Mouse (Mus musculus): ENCODE results near the gene Xirp1. TPM values are rescaled to one million over a fixed set of nuclear protein-coding genes. Genes with fewer than 3 reads are reported as not detected.
"Not testable (repeated sequence)": the region's sequence is repeated elsewhere in the genome, so short reads cannot be mapped to it uniquely, and the experiment has no call there.

The Xirp1 gene
- total RNA-seq, 2 experiments from 2014 or later = not detected

DNA sequence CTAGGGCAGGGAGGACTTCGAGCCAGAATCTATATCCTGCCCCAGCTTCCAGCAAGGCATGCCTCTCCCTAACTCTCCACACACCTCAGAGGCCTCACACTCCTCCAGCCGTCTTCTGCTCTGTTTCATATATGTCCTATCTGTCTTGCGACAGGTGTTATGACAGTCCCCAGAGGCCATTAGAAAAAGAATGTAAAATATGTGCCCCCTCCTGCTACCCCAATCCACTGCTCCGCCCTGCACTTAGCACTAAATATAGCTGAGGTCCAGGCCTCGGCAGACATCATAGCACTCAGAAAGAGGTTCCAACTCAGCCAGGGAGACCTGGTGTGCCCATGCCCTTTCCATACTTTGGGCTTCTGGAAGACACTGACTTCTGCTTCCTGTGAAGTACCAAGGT lies 2.2 kb downstream of the Xirp1 start:
- no peak for ATAC-seq (replicated peaks; ENCODE audit: poor library complexity, severe bottlenecking)

DNA sequence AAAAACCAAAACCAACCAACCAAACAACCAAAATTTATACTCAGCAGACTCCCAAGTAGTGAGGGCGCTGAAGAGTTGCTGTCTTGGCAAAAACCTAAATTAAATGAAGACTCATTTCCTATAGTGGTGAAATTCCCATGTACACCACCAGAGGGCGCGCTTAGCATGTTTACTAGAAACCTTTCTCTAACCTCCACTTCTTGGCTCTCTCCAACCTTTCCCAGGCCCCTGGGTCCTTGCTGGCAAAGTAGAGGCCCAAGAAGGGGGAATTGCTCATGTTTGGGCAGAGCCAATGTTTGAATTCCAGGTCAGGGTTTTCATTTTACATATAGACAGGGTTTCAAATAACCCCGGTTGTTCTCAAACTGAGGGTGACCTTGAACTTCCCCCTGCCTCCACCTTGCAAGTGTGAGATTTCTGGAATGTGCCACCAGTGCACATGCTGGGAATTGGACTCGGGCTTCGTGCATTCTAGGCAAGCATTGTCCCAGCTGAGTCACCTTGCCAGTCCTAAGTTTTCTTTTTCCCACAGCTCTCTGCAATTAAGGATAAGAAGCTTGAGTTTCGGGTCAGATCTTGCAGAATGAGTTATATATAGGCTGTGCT lies 3.0 kb downstream of the Xirp1 start:
- ATAC-seq (replicated peaks; ENCODE audit: poor library complexity, severe bottlenecking) = peak; percentile 36

DNA sequence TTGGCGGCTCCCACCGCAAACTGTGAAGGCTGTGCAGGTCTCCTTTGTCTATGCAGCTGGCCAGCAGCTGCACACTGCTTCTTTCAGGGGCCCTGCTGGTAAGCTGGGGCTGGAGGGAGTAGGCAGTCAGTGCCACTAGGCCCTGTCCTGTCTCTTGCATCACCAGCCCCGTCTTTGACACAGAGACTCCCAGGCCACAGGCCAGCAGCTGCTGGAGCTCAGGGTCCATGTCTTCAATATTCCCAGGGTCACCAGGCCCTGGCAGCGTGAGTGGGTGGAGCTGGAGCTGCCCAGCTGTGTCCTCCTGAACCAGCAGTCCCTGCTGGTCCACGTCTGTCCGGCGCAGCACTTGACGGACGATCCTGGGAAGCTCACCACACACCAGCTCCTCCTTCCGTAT lies 6.4 kb downstream of the Xirp1 start:
- ATAC-seq (replicated peaks; ENCODE audit: poor library complexity, severe bottlenecking) = peak; percentile 28; the same call in 1 of the 2 replicates

DNA sequence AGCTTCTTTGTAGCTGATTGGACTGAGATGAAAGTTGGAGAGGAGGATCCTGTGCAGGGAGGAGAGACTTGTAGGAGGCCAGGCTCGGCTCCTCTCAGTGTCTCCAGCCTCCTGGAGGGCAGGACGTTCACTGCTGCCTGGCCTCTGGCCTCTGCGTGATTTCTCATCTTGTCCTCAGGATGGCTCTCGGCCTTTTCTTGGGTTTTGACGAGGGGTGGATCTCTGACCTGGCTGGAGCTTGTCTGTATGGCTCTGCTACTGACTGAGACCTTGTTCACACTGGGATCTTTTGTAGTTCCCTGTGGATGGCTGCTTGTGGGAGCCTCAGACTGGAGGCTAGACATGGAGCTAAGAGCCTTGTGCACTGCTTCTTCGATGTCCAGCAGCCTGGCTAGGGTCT lies 8.6 kb downstream of the Xirp1 start:
- no peak for ATAC-seq (replicated peaks; ENCODE audit: poor library complexity, severe bottlenecking)

DNA sequence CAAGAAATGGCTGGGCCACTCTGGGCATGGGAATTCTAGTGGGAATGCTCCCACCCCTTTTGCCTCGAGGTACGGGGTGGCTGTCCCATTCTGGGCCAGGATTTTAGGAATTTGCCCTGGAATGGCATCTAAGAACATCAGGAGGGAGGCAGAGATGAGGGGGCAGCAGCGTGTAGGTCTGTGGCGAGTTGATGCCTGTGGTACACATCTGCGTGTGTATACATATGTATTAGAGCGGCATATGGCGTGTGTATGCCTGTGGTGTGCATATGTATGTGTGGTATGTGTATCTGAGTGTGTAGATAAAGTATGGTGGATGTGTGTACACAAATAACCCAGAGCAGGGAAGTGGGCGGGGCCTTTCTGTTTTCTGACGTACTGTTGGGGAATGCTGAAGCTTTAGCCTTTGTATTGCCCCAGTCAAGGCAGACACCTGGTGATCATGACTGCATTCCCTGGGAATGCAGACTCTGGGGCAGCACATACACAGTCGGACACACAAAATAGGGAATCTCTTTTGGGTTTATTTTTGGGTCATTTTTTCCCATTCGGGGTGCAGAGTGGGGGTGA lies 10.1 kb downstream of the Xirp1 start:
- no peak for ATAC-seq (replicated peaks; ENCODE audit: poor library complexity, severe bottlenecking)

DNA sequence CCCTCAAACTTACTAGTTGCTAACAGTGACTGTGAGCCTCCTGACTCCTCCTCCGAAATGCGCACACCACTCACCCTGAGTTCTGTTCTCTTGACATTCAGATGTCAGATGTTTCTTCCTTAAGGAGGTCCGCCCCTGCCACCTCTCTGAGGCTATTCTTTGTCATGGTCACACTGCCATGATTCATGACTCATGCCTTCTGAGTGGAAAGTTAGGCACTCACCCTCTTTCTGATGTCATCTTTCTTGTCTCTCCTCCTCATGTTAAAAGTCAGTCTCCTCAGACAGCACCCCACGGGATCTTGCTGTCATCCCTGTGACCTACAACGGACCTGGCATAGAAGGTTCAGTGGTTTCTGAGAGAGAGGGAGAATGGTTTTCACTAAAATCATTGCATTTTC lies 10.6 kb downstream of the Xirp1 start:
- no peak for ATAC-seq (replicated peaks; ENCODE audit: poor library complexity, severe bottlenecking)

DNA sequence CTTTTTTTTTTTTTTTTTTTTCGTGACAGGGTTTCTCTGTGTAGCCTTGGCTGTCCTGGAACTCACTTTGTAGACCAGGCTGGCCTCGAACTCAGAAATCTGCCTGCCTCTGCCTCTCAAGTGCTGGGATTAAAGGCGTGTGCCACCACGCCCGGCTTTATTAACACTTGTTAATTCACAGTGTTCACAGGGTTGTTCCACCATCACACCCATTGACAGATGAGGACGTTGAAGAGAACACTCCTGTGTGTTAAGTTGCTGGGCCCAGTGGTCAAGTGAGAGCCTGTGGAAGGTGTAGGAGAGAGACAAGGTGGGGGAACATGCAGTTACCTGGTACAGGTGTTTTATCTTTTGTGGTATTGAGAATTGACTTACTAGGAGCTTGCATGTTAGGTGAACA lies 11.2 kb downstream of the Xirp1 start:
- not testable (repeated sequence) for ATAC-seq (replicated peaks; ENCODE audit: poor library complexity, severe bottlenecking)

DNA sequence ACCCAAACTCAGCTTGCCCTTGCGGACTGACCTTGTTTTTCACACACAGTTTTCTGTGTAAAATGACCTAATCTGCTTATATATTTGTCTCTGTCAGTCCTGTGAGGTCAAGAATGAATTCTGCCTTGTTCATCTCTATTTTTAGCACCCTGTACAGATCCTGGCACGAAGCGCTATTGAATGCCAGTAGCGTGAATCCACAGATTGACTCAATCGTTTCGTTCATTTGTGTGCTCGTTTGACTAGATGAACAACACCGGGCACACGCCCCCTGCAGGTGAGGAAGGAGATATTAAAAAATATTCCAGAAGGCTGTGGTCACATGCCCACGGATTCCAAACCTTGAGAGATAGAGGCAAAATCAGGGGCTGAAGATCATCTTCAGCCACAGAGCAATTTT lies 11.9 kb downstream of the Xirp1 start:
- peak; percentile 54 for ATAC-seq (replicated peaks; ENCODE audit: poor library complexity, severe bottlenecking)

DNA sequence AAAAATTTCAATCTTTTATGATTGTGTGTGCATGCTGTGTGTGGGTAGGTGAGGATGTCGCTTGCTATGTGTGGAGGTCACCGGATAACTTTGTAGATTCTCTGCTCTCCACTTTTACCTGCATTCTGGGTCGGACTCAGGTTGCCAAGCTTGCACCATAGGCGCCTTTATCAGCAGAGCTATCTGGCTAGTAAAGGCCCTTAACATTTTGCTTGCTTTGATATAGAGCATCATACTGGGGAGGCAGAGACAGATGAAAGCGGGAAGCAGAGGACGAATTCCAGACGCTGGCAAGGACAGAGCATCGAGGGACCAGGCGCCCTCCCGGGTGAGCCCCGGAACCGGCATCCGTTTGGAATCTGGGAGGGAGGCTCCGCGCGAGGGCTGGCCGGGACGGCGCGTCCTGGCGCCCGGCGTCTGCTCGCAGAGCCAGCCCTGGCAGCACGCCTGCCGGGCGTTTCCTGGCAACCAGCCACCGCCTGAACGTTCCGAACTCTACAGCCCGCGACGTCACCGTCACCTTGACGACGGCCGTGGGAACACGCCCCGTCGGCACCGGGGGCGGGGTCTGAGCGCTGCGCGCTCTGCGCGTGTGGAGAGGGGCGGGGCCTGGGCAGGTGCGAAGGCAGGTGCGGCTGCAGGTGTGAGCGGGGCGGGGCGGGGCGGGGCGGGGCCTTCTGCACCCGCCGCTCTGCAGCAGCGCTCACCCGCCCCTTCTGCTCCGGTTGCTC lies 12.5 kb downstream of the Xirp1 start:
- peak; percentile 88 for ATAC-seq (replicated peaks; ENCODE audit: poor library complexity, severe bottlenecking)

DNA sequence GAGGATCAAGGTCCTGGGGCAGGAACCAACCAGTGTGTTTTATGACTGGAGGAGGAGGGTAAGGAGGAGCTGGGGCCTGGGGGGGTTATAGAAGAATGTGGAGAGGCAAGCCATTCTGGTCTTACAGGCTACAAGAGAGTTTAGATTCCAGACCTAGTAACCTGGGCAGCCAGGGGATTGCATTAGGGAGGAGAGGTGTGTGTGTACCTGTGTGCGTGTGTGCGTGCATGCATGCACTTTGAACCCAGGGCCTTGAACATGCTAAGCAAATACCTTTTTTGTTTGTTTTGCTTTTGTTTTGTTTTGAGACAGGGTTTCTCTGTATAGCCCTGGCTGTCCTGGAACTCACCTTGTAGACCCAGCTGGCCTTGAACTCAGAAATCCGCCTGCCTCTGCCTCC lies 13.5 kb downstream of the Xirp1 start:
- ATAC-seq (replicated peaks; ENCODE audit: poor library complexity, severe bottlenecking) = no peak

DNA sequence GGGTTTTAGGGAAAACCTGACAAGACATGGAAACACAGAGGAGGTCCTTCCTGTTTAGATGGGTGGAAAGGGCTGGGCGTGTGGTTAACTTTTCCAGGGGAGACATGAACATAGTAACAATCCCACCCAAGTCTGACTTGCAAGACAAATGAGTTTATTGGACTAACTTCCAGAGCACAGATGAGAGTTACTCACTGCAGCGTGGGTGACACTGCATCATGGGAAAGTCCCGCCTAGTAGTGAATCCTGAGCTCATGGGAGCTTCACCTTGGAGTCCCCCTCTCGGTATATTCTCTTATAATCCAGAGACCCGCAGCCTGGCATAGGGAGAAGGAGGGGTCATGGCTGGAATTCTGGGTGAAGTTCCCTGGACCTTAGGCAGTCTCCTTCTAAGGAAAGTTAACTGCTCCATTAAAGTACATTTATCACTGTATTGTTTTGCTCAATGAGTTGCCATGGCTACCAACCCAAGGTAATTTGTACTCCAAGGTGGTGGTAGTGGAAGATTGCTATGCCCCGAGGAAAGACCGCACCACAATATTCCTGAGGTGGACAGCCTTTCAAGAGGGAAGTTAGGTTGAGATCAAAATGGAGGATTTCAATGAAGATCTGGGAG lies 14.1 kb downstream of the Xirp1 start:
- no peak for ATAC-seq (replicated peaks; ENCODE audit: poor library complexity, severe bottlenecking)

DNA sequence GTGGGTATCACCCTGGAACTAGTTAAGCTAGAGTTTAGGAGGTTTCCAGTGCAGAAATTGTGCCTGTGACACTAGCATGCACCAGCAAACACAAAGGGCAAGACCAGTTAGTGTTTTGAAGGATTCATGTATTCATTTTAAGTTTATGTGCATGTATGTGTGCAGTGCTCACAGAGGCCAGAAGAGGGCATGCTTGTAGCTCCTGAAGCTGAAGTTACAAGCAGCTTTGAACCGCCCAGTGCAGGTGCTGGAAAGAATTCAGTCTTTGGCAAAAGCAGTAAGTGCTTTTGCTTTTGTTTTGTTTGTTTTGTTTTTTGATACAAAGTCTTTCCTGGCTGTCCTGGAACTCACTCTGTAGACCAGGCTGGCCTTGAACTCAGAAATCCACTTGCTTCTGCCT lies 15.6 kb downstream of the Xirp1 start:
- no peak for ATAC-seq (replicated peaks; ENCODE audit: poor library complexity, severe bottlenecking)

DNA sequence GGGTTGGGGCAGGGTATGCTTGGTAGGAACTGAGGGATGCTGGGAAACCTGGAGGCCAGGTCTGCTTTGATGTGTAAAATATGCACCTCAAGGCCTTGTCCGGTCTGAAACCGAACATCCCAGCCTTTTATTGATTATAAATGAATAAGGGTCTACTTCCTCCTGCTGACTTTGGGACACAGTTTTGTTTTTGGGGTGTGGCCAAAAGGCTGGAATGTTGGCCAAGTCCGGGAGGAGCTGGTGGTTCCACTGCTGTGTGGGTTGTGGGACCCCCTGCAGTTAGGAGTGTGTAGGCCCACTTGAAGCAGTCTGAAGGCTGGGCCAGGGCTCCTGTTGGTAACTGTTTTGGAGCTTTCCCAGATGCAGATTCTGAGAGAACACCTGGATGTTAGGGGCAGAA lies 17.5 kb downstream of the Xirp1 start:
- ATAC-seq (replicated peaks; ENCODE audit: poor library complexity, severe bottlenecking) = no peak

DNA sequence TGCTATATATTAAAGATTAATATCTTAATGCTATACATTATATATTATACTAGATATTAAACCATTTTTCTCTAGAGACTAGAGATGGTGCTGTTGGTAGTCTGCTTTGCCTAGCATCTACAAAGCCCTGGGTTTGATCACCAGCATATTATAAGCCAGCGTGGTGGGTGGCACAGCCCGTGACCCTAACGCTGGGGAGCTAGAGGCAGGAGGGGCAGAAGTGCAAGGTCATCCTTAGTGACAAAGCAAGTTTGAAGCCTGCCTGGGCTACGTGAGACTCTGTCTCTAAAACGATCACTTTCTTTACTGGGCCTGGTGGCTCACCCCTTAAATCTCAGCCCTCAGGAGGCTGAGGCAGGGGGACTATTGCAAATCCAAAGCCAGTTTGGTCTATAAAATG lies 20.5 kb downstream of the Xirp1 start:
- ATAC-seq (replicated peaks; ENCODE audit: poor library complexity, severe bottlenecking) = no peak

DNA sequence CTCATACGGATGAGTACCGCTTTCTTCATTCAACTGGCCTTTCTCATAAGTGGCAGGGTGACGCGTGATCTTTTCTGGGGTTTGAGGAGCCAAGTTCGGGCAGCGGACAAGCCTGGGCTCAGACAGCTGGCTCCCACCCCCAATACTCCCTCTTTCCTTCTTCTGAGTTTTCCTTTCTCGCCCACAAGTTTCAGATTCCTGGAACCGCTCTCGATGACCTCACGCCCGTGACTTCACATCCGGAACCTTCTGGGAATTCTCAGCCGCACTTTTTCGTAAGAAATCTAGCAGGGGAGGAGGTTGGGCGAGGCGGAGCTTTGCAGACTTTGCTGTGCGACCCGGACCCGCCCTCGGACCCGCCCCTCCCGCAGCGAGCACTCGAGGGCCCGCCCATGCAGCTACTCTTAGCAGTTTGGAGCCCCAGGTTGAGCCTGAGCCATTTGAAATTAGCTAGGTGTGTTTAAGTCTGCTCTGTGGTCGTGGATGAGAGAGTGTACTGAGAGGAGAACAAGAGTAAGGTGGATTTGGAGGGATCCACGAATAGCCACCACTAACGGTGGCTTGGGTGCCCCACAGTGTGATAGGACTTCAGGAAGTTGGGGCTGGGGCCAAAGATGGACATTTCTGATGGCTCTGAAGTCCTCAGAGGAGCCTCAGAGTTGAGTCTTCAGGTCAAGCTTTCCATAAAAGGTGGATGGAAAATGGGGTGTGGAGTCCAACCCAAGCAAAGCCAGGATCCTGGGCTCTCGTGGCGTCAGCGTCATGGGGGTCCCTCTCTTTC lies 21.3 kb downstream of the Xirp1 start:
- peak; percentile 88 for ATAC-seq (replicated peaks; ENCODE audit: poor library complexity, severe bottlenecking)

DNA sequence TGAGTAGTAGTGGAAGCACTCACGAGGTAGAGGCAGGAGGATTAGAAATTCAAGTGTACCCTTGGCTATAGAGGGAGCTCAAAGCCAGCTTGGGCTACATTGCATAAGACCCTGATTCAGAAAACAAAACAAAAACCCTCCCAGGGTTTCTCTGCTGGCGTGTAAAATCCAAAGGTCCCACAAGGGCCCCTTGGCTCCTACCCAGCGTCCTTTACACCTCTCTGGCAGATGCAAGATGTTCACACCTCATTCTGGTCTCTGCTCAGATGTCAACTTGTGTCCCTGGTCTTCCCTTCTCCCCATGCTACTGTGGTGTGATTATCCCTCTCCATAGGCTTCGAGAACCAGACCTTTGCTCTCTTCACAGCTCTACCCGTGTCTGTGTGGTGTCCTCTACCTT lies 22.6 kb downstream of the Xirp1 start:
- ATAC-seq (replicated peaks; ENCODE audit: poor library complexity, severe bottlenecking) = no peak

DNA sequence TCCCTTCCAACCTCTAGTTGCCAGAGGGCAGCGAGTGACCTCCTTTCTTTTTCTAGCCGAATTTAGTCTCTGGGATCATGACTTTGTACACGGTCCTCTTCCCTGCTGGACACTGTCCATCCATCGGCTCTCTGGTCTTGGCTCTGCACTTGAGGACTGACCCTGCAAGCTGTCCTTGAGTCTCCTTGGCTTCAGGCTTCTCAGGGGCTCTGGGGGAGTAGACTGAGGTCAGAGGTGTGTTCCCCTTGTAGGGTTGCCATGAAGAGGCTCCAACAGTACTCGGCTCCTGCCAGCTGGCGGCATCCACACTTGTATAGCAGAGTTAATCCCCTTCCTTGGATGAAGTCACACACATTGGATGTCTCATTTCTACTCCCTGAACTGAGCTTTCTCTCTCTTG lies 23.8 kb downstream of the Xirp1 start:
- no peak for ATAC-seq (replicated peaks; ENCODE audit: poor library complexity, severe bottlenecking)

DNA sequence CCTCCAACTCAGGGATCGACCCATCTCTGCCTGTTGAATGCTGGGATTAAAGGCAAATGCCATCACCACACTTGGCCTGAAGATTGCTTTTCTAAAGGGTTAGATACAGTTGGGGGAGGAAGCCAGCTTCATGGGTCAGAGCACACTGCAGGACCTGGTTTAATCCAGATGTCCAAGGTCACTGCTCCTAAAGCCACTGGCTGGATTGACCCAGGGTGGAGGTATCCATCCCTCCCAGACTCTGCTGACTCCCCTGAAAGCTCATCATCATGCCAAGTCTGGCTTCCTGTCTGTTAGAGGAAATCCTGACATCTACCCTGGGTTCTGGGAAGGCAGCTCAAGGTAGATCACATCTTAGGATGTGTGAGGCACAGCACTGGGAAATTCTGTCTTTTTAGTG lies 24.6 kb downstream of the Xirp1 start:
- no peak for ATAC-seq (replicated peaks; ENCODE audit: poor library complexity, severe bottlenecking)

DNA sequence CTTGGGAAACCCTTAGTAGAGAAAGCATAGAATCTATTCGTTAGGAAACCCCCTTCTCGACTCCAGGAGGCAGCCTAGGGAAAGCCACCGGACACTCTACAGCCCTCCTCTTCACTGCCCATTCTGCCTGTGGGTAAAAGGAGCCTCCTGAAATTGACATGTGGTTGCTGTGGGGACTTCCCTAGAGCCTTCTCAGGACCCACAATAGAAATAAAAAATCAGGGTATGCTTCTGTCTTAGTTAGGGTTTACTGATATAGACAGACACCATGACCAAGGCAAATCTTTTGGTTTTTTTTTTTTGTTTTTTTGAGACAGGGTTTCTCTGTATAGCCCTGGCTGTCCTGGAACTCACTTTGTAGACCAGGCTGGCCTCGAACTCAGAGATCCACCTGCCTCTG lies 27.3 kb downstream of the Xirp1 start:
- ATAC-seq (replicated peaks; ENCODE audit: poor library complexity, severe bottlenecking) = 0 out of 2 replicates have a peak, but pooled peaks have one; percentile 18

DNA sequence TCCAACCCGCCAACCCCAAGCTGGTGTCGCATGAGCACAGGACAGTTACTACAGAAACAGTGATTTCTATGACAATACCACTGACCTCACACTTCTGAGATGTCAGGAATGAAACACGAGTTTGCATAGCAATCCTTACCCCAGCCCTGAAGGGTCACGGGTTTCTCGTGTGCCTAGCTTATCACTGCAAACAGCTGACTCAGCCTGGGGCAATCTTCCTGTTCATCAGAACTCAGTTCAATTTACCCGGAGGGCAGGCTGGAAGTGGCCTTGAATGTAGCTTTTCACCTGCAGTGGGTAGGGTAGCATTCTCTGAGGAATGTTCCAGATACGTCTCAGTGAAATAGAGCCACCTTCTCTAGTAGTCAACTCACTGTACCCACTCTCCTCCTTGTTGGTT lies 29.2 kb downstream of the Xirp1 start:
- ATAC-seq (replicated peaks; ENCODE audit: poor library complexity, severe bottlenecking) = peak; percentile 33; the same call in 1 of the 2 replicates
